Mouse (Mus musculus): ENCODE results near the gene Gm49321.

GRCm38 (mm10) chr12:73918479-73918878 lies 19.0 kb upstream of the Gm49321 start:
- TF ChIP-seq CTCF (IDR thresholded peaks at IDR 0.05 in 2 of 3, conservative IDR thresholded peaks at IDR 0.05 in 1 of 3; ENCODE audit: control insufficient read depth in 1 of 3, insufficient read depth in 1 of 3, low read depth in 2 of 3, low read length in 3 of 3, poor library complexity in 1 of 3, severe bottlenecking in 1 of 3) (no peak), USF2 (IDR thresholded peaks at IDR 0.05; ENCODE audit: borderline replicate concordance in 1 of 2, insufficient read depth in 1 of 2, low read depth in 1 of 2, low read length in 2 of 2) (no peak), MAFK (IDR thresholded peaks at IDR 0.05; ENCODE audit: borderline replicate concordance, low read depth, low read length) (no peak), ETS1 (IDR thresholded peaks at IDR 0.05; ENCODE audit: low read depth, low read length) (no peak), POLR2A (IDR thresholded peaks at IDR 0.05; ENCODE audit: control insufficient read depth in 1 of 2, insufficient read depth in 1 of 2, low read depth in 1 of 2, low read length in 2 of 2, poor library complexity in 1 of 2) (no peak), KAT2A (conservative IDR thresholded peaks at IDR 0.05; ENCODE audit: low read depth, low read length) (no peak), UBTF (IDR thresholded peaks at IDR 0.05; ENCODE audit: borderline replicate concordance, insufficient read depth, low read depth, low read length) (no peak), NELFE (IDR thresholded peaks at IDR 0.05; ENCODE audit: low read depth, low read length) (no peak), HCFC1 (IDR thresholded peaks at IDR 0.05; ENCODE audit: low read depth, low read length) (no peak), CHD2 (IDR thresholded peaks at IDR 0.05; ENCODE audit: low read length) (no peak)

All from MEL (cell line).